Mouse (Mus musculus): Measurements from ENCODE around the gene Litaf.

The Litaf gene

DNA sequence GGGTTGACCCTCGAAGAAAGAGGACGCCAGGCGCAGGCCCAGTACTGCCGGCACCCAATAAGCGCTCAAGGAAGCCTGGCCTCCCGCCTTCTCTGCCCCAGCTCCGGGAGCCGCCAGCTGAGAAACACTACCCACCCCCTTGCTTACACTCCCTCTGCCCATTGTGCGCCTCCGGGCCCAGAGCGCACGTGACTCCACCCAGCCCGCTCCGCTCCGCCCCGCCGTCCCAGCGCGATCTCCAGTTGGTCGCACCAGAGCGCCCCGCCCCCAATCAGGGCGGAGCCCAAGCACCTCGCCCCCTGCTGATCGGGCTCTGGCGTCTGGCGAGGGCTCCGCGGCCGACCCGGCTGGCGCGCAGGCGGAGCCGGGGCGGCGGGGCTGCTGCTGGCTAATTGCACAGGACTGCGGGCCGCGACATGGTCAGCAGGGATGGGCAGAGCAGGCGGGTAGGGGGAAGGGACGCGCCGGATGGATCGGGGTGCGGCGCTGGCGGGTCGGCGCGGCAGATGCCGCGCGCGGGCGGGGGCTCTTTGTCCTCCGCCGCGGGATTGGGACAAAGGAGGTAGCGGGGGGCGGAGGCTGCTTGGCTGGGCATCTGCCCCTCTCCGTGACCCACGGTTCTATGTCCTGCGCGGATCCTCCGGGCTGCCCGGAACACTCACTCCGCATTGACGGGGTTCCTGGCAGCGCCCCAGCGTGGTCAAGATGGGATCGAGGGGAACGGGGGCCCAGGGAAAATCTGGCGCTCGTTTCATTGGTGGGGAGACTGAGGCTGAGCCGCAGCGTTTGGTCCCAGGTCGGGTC lies at the start of gene Litaf:
Gene Litaf (minus strand): TSS at position 129 of the 804 bp plus-strand sequence.
- peak; percentile 98 for DNase-seq (ENCODE audit: low read depth)

DNA sequence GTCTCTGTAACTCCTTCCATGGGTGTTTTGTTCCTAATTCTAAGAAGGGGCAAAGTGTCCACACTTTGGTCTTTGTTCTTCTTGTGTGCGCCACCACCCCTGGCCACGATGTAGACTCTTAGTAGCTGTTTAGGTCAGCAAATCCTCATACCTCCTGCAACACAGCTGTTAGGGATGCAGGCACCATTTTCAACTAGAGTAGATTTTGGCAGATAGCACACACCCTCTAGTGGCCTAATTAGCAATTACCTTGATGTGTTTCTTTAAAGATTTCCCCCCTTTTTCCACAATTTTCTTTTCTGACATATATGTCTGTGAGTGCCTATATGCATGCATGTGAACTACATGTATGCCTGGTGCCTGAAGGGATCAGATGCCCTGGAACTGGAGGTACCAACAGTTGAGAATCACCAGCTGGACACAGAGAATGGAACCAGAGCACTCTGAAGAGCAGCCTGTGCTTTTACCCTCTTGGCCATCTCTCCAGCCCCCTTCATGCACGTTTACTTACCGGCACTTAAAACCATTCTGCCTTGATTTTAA lies 43.3 kb upstream of the Litaf start:
- peak; percentile 58 for DNase-seq (ENCODE audit: low read depth)

DNA sequence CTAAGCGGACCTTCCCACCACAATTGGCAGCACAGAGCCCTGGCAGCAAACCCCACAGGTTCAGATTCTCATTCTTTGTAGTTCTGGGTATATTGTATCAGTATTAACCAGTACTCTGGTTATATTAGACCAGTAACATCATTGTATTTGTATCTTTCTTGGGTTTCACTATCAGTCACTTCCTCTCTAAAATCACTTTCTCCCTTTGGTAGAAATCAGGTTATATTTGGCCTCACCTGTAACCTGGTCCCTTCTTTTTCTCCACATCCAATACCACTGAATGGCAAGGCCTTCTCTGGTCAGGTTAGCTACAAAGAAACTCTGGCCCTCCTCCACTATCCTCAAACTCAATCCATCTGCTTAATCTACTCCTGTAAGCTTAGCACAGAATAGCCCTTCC lies 38.9 kb upstream of the Litaf start:
- DNase-seq (ENCODE audit: low read depth): no peak

DNA sequence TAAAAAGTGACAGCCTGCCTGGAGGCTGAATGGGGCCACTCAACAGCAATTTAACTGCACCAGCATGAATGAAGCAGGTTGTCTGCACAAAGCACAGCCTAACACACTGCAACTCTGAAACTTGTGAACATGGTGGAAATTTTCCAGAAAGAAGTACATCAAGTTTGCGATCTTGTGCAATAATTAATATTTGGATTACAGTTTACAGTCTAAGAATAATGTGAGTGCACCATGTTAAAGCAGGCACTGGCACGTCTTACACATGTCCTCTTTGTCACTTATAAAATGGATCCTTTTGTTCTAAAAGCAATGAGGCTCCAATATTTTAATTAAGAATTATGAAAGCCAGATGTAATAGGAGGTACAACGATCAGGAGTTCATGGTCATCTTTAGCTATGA lies 31.3 kb upstream of the Litaf start:
- no peak for DNase-seq (ENCODE audit: low read depth)

DNA sequence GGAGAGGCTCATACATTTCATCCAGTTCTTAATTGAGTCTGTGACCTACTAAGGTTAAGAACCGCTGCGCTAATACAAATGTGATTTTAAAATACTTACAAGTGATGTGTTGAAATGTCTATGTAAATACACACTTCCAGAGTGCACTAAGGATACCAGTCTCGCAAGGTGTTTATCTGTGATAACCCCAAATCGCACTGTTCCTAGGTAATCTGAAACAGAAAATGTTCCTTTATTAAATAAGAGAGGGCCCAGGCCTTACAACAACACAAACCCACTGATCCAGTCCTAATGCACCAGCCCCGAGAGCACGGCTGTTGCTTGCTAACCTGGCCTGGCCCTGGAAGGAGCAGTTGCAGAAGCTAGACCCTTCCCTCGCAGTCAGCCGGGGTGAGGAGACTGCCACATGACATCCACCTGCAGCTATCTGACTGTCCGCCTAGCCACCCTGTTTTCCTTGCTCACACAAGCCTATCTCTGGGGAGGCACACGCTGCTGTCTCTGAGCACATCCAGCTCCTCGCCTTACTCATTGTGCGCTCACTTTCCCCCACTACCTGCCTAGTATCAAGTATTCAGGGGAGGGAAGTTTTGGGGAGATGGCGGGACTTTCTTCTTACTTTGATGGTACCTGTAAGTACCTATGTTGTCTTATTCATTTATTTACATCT lies 27.9 kb upstream of the Litaf start:
- no peak for DNase-seq (ENCODE audit: low read depth)

DNA sequence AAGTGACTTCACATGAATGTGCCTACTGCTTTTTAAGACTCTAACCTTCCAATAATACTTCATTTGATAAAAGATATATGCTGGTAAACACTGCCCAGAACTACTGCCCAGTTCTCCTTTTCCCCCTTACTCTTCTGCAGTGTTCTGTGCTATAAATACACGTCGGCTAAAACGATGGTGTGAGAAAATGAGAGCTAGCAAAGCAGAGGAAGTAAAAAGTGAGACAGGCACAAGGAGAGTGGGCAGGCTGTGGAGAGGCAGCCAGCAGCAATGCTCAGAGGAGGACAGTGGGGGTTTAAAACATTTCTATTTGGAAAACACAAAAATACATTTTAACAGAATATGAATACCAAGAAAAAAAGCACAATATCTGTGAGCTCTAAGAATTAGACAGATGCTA lies 26.6 kb upstream of the Litaf start:
- DNase-seq (ENCODE audit: low read depth): no peak

DNA sequence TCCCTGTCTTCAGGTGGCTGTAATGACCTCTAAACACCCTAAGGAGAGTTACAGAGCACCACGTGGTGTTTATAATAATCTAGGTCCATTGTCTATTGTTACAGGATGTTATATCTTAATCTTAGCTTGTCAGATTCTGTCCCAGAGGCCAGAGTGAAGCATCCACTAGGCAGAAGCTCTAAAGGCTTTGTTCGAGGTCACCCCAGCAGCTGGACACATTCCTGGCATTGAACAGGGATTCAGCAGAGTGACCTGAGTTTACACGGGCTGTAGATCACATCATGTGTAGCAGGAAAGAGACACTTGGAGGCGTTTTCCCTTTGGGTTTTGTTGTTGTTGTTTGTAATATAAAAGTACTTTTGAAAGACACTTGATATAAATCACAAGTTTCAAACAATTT lies 26.1 kb upstream of the Litaf start:
- DNase-seq (ENCODE audit: low read depth): no peak

DNA sequence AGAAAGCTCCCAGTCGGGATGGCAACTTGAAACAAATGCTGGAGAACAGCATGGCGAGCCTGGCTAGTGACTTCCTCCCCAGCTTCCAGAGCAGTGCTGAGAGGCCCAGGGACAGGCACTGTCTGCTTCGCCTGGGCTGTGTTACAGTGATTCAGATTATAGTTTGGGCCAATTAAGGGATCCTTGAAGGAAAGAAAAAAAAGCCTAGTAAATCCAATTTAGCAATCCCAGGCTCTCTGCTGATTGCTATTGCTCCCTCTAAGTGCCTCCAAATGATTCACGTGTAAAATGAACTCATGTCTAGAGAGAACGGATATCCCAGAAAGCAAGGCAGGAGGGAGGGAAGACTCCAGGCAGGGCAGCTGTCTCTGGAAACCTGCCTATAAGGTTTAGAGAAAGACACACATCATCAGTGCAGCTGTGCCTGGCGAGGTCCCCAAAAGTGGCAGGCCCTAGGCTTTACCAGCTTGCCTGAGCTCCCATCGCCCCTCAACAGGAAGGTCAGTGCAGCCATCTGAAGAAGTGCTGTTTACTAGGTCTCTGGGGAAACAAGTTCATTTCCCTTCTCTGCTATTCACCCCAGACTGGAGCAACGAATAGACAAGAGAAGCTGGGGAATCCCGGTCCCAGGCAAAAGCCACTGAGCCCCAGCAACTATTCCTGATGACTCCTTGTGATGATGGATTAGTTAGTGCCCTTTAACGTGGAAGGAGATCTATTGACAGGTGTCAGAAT lies 25.0 kb upstream of the Litaf start:
- DNase-seq (ENCODE audit: low read depth): no peak

DNA sequence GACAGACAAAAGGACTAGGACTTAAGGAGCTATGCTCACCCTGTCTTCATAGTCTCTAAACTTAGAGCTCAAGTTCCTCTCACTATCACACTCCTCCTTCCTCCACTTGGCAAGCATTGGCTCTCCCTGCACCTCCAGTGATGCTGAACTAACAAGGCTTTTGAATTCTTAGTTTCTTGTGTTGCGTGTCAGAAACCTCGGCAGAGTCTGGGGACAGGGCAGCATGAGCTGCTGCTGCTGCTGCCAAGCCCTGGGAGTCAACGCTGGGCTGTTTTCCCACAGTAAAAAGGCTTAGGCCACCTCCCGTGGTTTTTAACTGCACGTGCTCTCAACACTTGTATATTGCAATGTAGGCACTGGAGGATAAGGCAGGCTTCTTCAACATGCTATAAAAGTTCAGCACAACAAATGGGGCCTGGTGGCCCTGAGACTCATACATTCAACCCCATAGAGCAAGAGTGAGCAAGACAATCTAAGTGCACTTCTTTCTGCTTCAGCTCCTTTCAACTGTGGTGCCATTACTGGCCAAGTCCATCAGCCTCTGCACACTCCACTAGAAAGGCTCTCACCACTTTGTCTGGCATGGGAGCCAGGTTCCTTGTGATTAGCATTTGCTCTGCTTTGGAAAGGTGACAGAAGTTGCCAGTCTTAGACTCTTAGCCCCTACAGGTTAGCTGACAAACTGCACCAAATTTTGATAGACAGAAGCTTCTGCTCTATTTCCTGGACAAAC lies 21.1 kb upstream of the Litaf start:
- no peak for DNase-seq (ENCODE audit: low read depth)

DNA sequence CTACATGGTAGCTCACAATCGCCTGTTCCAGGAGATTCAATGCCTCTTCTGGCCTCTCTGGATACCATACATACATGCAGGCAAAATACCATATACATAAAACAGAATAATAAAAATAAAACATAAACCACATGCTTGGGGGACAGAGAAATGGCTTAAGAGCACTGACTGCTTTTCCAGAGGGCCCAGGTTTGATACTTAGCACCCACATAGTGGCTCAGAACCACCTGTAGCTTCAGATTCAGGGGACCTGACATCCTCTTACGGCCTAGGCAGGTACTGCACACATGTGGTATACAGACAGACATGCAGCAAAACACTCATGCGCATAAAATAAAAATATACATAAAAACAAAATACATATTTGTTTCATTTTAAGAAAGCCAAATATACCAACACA lies 20.3 kb upstream of the Litaf start:
- DNase-seq (ENCODE audit: low read depth): no peak

DNA sequence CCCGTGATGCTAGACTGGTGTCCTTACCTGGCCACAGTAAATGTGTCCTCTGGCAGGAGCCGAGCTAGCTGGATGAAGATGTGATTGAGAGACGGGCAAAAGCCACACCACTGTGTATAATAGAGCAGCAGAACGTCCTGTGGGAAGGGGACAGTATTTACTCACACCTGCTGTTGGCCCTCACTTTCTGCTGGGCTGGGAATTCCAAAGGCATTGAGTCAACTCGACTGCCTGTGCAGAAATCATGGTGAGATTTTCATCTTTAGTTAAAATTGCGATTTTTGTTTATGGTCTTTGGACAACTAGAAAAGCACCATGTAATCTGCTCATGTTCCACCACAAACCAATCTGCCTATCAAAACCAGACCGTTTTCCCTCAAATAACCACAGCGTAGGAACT lies 18.2 kb upstream of the Litaf start:
- DNase-seq (ENCODE audit: low read depth): no peak

DNA sequence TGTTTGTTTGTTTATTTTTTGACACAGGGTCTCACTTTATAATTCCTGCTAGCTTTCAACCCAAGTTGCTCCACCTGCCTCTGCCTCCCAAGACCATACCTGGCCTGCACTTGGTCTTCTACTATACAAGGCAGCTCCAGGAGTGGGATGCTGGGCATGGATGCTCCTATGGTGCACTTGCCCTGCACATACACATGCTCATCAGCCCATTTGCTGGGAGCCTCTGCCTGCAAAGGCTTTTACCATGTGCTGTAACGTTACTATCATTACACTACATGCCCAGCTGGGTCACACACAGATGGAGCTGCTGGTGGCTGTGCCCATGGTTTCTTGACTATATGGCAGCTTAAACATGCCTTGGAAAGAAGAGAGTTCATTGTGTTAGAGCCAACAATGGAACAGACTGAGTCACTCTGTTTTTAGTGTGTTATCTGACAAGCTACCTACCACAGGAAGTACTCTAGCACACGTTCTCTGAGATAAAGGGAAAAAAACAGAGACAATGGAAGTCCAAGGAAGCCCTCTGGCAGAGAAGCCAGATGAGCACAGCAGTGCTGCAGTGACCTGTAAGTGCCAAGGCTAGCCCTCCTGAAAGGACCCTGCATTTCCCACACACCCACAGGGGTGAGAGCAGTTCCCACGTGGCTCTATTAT lies 12.4 kb upstream of the Litaf start:
- DNase-seq (ENCODE audit: low read depth): no peak

DNA sequence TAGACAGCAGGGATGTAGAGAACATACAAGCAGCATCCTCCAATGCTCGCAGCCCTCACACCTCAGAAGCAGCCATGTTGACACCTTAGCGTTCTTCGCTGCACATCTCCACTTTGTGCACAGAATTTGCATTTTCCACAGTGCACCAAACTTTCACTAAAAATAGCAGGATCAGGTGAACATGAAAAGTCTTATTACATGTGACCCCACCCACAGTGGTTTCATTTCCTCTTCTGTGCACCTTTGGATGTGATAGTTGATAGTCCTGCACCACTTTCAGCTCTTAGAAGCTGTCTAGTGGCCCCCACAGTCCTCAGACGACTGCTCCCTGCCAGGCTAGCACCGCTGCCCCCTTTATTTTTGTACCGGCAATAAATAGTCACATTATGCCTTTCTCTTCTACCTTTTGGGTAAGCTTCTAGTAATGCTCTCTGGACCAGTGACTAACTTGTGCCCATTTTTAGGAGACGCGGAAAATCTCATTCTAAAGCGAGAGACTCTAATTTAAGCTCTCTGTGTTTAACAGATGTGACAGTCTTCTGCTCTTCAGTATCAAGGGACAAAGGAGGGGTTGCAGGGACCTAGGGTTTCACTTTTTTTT lies 11.7 kb upstream of the Litaf start:
- DNase-seq (ENCODE audit: low read depth): peak; percentile 39

DNA sequence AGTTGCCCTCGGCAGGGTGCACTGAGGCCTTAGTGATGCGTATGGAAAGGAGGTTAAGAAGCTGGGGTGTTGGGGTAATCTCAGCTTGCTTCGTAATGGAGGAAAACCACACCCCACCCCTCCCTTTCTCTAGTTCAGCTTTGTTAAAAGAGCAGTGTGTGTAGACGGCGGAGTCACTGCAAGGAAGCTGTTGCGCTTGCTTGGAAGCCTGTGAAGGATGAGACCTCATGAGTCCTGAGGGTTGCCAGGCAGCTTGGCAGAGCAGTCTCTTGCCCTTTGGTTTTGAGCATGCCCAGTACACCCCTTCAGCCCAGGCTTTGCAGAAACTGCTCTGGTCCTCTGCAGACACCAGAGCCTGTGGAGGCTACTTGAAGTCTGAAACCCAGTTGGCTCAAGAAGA lies 7.1 kb upstream of the Litaf start:
- no peak for DNase-seq (ENCODE audit: low read depth)

DNA sequence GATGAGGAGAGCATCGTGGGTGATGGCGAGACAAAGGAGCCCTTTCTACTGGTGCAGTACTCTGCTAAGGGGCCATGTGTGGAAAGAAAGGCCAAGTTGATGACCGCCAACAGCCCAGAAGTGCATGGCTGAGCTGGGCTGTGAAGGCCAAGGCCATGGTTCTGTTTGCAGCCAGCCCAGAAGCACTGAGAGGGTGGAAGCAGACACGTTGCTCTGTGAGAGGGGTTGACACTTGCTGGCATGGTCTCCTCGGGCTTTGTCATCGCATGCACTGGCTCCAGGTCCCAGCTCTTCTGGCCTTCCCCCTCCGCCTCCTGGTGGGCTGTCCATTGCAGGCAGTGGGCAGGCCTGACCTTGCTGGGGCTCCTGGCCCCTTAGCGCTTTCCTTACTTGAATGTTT lies 6.5 kb upstream of the Litaf start:
- no peak for DNase-seq (ENCODE audit: low read depth)

DNA sequence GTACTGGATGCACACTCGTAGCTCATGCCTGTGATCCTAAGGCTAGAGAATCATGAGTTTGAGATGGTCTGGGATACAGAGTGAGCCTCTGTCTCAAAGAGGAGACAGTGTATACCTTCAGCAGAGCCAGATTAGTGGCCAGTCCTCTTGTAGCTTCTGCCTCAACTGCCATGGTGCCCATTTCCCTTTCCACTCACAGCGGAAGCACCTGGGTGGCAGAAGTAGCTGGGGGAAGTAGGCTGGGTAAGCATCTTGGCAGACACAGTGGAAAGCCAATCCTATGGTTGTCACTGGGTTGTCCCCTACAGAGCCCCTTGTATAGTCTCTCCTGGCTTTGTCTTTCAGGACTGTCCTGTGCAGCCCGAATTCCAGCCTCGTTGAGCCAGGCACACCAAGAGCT lies 5.9 kb upstream of the Litaf start:
- no peak for DNase-seq (ENCODE audit: low read depth)

DNA sequence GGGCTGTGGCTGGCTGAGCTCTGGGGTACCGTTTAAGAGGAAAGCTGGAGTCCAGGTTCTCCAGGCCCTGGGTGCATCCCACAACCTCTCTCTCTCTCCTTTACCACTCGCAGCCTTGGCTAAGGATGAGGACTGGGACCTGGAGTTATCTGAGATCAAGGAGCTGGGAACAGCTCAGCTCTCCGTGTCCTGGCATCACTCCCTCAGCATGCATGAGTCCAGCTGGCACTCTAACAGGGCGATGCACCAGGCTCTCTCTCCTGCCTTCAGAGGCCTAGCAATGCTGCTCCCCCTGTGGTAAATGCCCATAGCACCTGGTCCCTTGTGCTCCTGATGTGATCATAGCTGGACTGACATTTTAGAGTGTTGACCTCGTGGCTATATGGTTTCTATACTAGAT lies 5.2 kb upstream of the Litaf start:
- DNase-seq (ENCODE audit: low read depth): no peak

DNA sequence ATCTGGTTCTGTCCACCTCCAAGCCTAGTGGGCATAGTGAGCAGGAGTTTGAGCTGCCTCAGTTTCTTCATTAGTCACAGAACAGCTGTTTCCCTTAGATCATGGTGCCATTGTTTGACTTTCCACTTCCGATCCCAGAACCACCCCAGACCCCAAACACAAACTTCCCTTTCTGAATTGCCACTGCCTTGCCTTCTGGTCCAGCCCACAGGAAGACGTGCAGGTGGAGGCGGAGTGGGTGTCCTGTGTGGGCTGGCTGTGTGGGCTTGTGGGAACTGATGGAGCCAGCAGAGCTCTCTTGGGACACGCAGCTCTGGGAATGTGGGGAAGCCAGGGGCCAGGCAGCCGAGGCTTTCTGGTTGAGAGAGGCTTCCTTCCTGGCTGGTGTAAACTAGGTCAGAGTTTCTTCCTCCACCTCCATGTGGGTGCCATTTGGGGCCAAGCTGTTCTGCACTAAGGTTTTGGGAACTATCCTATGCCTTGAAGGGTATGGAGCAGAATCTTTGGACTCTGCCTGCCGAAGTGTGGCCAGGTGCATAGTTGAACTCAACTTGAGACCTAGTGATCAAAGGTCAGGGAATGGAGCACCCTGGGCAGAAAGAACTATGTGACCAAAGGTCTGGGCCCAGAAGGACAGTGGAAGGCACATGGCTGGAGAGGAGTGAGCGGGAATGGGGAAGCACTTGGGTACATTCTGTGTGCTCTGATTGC lies 3.9 kb upstream of the Litaf start:
- no peak for DNase-seq (ENCODE audit: low read depth)

DNA sequence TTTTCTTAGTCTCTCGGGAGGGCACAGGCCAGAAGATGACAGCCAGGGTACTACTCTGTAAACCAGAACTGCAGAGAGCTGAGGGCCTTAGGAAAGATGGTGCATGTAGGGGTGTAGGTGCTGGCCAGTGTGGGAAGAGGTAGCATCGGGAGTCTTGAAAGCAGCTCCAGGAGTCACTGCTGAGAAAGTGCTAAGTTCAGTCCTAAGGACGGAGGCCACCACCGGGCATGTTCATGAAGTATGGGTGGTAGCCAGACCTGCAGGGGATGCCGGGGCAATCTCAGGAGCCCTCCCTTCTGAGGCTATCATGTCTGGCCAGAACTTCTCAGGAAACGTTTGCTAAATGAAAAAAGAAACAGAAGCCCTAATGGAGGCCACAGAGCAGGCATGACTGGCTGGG lies 3.3 kb upstream of the Litaf start:
- DNase-seq (ENCODE audit: low read depth): no peak

DNA sequence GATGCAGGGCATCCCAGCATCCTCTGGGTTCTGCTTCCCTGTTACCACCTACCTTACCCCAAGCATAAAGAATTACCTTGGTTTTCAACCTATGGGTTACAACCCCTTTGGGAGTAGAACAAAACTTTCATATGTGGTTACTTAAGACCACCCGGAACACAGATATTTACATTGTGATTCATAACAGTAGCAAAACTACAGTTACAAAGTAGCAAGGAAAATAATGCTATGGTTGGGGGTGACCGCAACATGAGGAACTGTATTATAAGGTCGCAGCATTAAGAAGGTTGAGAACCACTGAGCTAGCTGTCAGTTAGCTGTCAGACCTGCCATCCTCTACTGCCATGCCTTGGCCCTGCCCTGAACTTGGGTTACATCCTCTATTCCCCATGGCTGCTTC lies 2.7 kb upstream of the Litaf start:
- DNase-seq (ENCODE audit: low read depth): no peak

DNA sequence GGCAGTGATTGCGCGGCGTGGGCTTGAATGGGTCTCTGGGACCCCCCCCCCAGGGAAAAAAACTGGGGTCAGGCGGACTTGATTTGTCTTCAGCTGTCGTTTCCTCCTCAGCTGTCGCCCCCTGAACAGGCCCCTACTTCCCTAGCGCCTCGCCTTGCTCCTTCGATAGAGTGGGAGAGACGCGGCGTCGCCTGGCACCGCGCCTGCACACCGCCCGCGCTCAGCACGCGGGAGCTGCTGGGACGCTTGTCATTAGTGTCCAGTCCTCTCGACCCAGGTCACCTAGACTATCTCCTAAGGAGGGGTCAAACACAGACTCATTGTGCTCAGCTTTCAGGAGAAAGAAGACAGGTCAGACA lies 855 bp upstream of the Litaf start:
- peak; percentile 46 for DNase-seq (ENCODE audit: low read depth)
